Mouse (Mus musculus): ENCODE measurements around the gene Casp2. TPM values are rescaled to one million over a fixed set of nuclear protein-coding genes. Genes with fewer than 3 reads are reported as not detected.

The Casp2 gene
- polyA plus RNA-seq, 1 experiment from 2014 or later, result 26.2 TPM

DNA sequence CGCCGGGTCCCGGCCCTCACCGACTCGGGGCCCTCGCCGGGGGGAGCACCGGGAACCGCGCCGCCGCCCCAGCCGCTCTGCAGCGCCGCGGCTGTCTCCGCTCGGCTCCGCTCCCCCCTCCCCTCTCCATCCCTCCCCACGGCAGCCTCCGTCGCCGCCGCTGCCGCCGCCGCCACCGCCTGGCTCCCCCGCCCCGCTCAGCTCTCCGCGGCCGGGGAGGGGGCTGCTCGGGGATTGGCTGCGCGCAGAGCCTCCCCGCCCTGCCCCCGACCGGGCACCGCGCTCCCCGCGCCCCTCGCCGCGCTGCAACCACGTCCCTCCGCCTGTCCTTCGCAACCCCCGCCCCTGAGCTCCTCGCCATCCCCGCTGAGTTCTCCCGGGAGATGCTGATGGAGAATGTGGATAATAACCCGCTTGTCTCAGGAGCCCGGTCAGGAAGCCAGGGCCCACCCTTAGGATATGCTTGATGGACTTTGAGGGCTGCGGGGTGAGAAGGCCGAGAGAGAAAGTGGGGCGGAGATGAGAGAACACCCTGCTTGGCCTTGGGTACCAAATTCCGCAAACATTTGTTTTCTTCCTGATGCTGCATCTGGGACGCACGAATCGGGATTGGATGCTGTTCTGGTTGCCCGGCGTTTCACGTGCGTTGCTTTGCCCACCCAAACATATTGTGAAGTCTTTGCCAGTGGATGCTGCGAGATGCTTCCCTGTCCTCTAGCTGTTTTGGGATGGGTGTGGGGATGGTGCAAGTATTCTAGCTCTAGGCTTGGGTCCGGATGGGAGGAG is 59.9 kb downstream of the Casp2 start, which contains the start of gene Fam131b:
Gene Fam131b, minus strand, starts transcription at position 162 of the 786 bp plus-strand sequence.
- peaks cover 19% of the 10 kb centered on the region for H3K4me1 ChIP-seq (replicated peaks)
- no peaks in the 10 kb centered on the region for H3K36me3 ChIP-seq
- H3K9ac ChIP-seq, result peak within 1 kb of the TSS; percentile 51
- peak within 1 kb of the TSS; percentile 71 for H3K4me3 ChIP-seq
- under 1% methylated on average over 58 of the region's 68 CpGs for WGBS
- H3K9me3 ChIP-seq (replicated peaks), result no peaks in the 10 kb centered on the region
- H3K4me2 ChIP-seq, result peak within 1 kb of the TSS; percentile 99
- H3K27me3 ChIP-seq, result peaks cover 46% of the 10 kb centered on the region
- no peak within 1 kb of the TSS for H3K27ac ChIP-seq
- ATAC-seq (replicated peaks; ENCODE audit: insufficient number of reproducible peaks, insufficient read depth, low FRiP score, low read depth), result peak; percentile 59; the same call in 1 of the 2 replicates

DNA sequence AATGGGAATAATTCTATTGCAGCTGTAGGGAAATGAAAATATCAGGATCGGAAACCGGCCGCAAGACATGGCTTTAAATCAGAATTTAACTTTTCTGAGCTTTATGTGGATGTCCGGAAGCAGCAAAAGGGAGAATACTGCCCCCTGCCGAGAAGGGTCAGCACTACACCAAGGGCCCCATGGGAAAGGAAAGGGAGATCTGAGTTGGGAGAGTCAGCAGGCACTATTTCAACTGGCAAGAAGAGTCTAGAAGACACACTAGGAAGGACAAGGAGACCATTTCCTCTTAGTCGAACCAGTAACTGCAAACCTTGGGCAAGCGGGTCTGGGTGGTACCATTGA is 60.5 kb downstream of the Casp2 start:
- Histone ChIP-seq H3K9ac (0 out of 2 replicates have a peak overlapping the region, but pooled peaks have one; percentile 51), H3K27ac (no peak overlapping the region), H3K27me3 (peaks cover 46% of the 10 kb centered on the region), H3K4me1 (replicated peaks) (peaks cover 19% of the 10 kb centered on the region), H3K9me3 (replicated peaks) (no peaks in the 10 kb centered on the region), H3K36me3 (no peaks in the 10 kb centered on the region), H3K4me3 (peak overlapping the region; percentile 71), H3K4me2 (peak overlapping the region; percentile 99)
- ATAC-seq (replicated peaks; ENCODE audit: insufficient number of reproducible peaks, insufficient read depth, low FRiP score, low read depth), result no peak
- 4% methylated on average over 7 of the region's 7 CpGs for WGBS

DNA sequence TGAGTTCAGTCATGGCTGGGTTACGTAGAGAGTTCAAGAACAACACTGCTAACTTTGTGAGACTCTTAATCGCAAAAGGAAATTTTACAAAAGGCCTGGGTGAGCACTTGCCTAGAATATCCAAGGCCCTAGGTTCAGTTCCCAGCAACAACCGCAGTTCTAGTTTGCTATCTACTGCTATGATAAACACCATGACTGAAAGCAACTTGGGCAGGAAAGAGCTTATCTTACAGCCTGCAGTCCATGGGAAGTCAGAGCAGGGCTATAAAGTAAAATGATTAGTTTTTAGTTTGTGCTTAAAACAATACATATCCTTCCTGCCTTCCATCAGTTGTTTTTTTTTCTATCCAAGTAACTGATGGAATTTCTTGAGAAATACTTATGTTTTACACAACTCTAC is 61.7 kb downstream of the Casp2 start:
- no peak for ATAC-seq (replicated peaks; ENCODE audit: insufficient number of reproducible peaks, insufficient read depth, low FRiP score, low read depth)
- Histone ChIP-seq H3K4me2 (no peak overlapping the region), H3K27ac (no peak overlapping the region), H3K4me3 (no peak overlapping the region), H3K9me3 (replicated peaks) (no peaks in the 10 kb centered on the region), H3K9ac (no peak overlapping the region), H3K27me3 (peaks cover 37% of the 10 kb centered on the region), H3K36me3 (no peaks in the 10 kb centered on the region), H3K4me1 (replicated peaks) (peaks cover 19% of the 10 kb centered on the region)
- WGBS, result 68% methylated on average over 3 of the region's 3 CpGs

DNA sequence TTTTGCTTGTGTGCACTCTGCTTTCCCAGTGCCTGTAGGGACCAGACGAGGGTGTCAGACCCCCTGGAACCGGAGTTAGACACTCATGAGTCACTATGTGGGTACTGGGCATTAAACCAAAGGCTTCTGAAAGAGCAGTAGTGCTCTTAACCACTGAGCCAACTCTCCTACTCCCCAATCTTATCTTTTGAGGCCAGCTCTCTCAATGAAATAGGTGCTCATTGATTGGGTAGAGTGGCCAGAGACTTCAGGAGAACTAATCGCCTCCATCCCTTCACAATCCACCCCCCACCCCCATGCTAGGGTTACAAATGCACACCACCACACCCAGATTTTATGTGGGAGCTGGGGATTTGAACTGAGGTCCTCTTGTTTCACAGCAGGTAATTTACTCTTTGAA is 64.0 kb downstream of the Casp2 start:
- Histone ChIP-seq H3K27me3 (peaks cover 14% of the 10 kb centered on the region), H3K4me1 (replicated peaks) (peaks cover 14% of the 10 kb centered on the region), H3K4me2 (no peak overlapping the region), H3K9ac (no peak overlapping the region), H3K36me3 (no peaks in the 10 kb centered on the region), H3K4me3 (no peak overlapping the region), H3K9me3 (replicated peaks) (no peaks in the 10 kb centered on the region), H3K27ac (no peak overlapping the region)
- no peak for ATAC-seq (replicated peaks; ENCODE audit: insufficient number of reproducible peaks, insufficient read depth, low FRiP score, low read depth)
- WGBS, result 68% methylated on average over 3 of the region's 3 CpGs

DNA sequence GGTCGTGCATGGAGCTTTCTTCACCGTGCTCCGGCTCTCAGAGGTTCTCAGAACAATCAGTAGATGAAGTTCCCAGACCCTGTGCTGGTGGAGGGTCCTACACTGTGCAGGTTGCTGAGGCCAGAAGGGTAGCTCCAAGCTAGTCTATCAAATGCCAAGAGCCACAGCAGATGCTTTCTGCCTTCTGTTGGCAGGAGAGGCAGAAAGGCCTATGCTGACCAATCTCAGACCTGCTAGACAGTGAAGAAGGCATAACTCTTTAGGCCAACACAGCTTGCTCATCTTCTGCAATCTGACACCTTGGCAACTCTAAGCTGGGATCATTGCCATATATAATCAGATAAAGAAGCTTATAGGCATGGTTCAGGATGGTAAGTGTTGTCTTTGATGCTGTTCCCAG is 65.4 kb downstream of the Casp2 start:
- Histone ChIP-seq H3K27ac (no peak overlapping the region), H3K4me1 (replicated peaks) (no peaks in the 10 kb centered on the region; the same call in 1 of the 2 replicates)

DNA sequence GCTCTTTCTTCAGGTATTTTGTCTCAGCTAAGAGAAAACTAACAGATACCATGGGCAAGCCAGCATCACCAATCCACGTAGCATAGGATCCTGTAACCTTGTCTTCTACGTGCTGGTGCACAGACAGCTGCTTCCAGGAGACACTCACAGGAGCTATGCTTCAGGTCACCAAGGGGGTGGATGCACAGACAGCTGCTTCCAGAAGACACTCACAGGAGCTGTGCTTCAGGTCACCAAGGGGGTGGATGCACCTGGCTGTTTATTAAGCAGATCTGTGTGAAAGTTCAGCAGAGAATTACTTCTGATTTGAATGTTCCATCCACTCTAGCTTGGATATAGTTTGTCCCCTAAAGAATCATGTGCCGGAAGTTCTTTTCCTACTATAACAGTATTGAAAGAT is 66.2 kb downstream of the Casp2 start:
- WGBS, result 88% methylated on average over 3 of the region's 3 CpGs
- no peaks in the 10 kb centered on the region for H3K36me3 ChIP-seq
- H3K9ac ChIP-seq, result no peak overlapping the region
- no peak overlapping the region for H3K27ac ChIP-seq
- no peak overlapping the region for H3K4me2 ChIP-seq
- H3K27me3 ChIP-seq, result no peaks in the 10 kb centered on the region
- no peak for ATAC-seq (replicated peaks; ENCODE audit: insufficient number of reproducible peaks, insufficient read depth, low FRiP score, low read depth)
- H3K9me3 ChIP-seq (replicated peaks), result no peaks in the 10 kb centered on the region
- no peak overlapping the region for H3K4me3 ChIP-seq
- H3K4me1 ChIP-seq (replicated peaks), result no peaks in the 10 kb centered on the region

More for the DNA sequence above, 65.4 kb downstream of the Casp2 start:
- Histone ChIP-seq H3K9me3 (replicated peaks) (no peaks in the 10 kb centered on the region), H3K27me3 (no peaks in the 10 kb centered on the region), H3K36me3 (no peaks in the 10 kb centered on the region), H3K9ac (no peak overlapping the region), H3K4me2 (no peak overlapping the region), H3K4me3 (no peak overlapping the region)
- 68% methylated on average over 3 of the region's 3 CpGs for WGBS
- ATAC-seq (replicated peaks; ENCODE audit: insufficient number of reproducible peaks, insufficient read depth, low FRiP score, low read depth), result no peak

Other genes with a start within 250 kb of the Casp2 start
- not detected in 2 replicates for gene Sva, start 226.6 kb upstream of the Casp2 start, polyA plus RNA-seq (2015; fragmentation: Nextera tagmentation; extraction: Ambion mirVana)
- not detected in 2 replicates for gene Tas2r139, start 124.0 kb upstream of the Casp2 start, polyA plus RNA-seq (2015; fragmentation: Nextera tagmentation; extraction: Ambion mirVana)
- not detected in 2 replicates for gene Tas2r144, start 49.7 kb upstream of the Casp2 start, polyA plus RNA-seq (2015; fragmentation: Nextera tagmentation; extraction: Ambion mirVana)
- gene Gstk1, start 19.1 kb upstream of the Casp2 start, polyA plus RNA-seq (2015; fragmentation: Nextera tagmentation; extraction: Ambion mirVana), result 14.3 and 16.9 TPM in 2 replicates
- gene Tmem139, start 3.0 kb upstream of the Casp2 start, polyA plus RNA-seq (2015; fragmentation: Nextera tagmentation; extraction: Ambion mirVana), result 0.28 and 0.31 TPM in 2 replicates
- gene Clcn1, start 21.7 kb downstream of the Casp2 start, polyA plus RNA-seq (2015; fragmentation: Nextera tagmentation; extraction: Ambion mirVana), result 0.28 and 0.33 TPM in 2 replicates
- 0.10 and 0.24 TPM in 2 replicates for gene Fam131b, start 59.7 kb downstream of the Casp2 start, polyA plus RNA-seq (2015; fragmentation: Nextera tagmentation; extraction: Ambion mirVana)
- 136 and 173 TPM in 2 replicates for gene Zyx, start 84.6 kb downstream of the Casp2 start, polyA plus RNA-seq (2015; fragmentation: Nextera tagmentation; extraction: Ambion mirVana)
- gene Epha1, start 108.3 kb downstream of the Casp2 start, polyA plus RNA-seq (2015; fragmentation: Nextera tagmentation; extraction: Ambion mirVana), result 2.2 and 4.3 TPM in 2 replicates
- gene Tas2r143, start 135.3 kb downstream of the Casp2 start, polyA plus RNA-seq (2015; fragmentation: Nextera tagmentation; extraction: Ambion mirVana), result not detected in 2 replicates
- gene Tas2r135, start 140.4 kb downstream of the Casp2 start, polyA plus RNA-seq (2015; fragmentation: Nextera tagmentation; extraction: Ambion mirVana), result not detected in 2 replicates
- gene Tas2r126, start 169.6 kb downstream of the Casp2 start, polyA plus RNA-seq (2015; fragmentation: Nextera tagmentation; extraction: Ambion mirVana), result not detected in 2 replicates
- not detected in 2 replicates for gene Olfr458, start 200.2 kb downstream of the Casp2 start, polyA plus RNA-seq (2015; fragmentation: Nextera tagmentation; extraction: Ambion mirVana)
- gene Olfr457, start 211.3 kb downstream of the Casp2 start, polyA plus RNA-seq (2015; fragmentation: Nextera tagmentation; extraction: Ambion mirVana), result not detected in 2 replicates
- 0.11 TPM in 1 of 2 replicates, not detected in the other for gene Olfr456, start 222.2 kb downstream of the Casp2 start, polyA plus RNA-seq (2015; fragmentation: Nextera tagmentation; extraction: Ambion mirVana)